Mouse (Mus musculus): ENCODE results near the gene Rbm28.

DNA sequence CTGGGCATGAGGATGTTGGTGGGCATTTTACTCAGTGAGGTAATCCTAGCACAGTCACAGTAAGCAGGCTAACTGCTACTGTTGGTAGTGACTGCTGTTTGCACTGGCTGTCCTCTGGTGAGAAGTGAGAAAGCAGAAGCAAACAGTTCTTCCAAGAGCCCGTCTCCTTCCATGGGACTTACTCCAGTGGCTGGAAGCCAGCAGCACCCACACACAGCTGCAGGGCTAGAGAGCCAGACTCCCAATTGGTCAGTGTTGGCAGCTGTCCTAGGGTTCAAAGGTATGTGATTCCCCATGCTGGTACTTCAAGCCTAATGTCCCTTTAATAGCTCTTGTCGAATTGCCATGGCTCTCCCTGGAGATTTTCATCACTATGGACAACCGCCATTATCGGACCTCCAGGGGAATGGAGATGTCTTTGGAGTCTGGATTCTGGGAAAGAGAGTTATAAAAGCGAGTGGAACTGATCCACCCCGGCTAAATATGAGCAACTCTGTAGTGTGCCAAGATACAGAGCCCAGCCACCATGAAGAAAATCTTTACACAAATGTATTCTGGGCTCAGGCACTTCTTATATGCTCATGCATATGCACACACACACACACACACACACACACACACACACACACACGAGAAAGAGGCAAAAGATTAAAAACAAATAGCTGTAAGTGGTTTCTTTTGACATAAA, 47.2 kb downstream of the Rbm28 start:
- no peak for TF ChIP-seq CTCF (IDR thresholded peaks at IDR 0.05; ENCODE audit: low read depth)
- TF ChIP-seq EP300 (IDR thresholded peaks at IDR 0.05; ENCODE audit: low read depth): no peak

Data from liver, postnatal 0 days (tissue).